Mouse (Mus musculus): ENCODE results near the gene Dcaf1.

- no peak for TF ChIP-seq CTCF (IDR thresholded peaks at IDR 0.05; ENCODE audit: borderline replicate concordance, insufficient read depth, low read length)
- TF ChIP-seq POLR2A (IDR thresholded peaks at IDR 0.05; ENCODE audit: low read depth, low read length) = no peak
Measured at GRCm38 (mm10) chr9:106890496-106891240, 69.0 kb downstream of the Dcaf1 start.
